Mouse (Mus musculus) splenic B cell, adult 2 months (primary cell): ENCODE results near the gene Map4k5.

Source experiments
- DNase-seq: peaks from one replicate; pipeline ENCODE4 v3.0.0-alpha.2; 2011; ENCODE audit warnings: low read depth, low spot score
- H3K27me3 ChIP-seq: 2 replicates; pipeline ENCODE4 v1.6.1; 2012; ENCODE audit warnings: mild to moderate bottlenecking, low read length, moderate library complexity, mixed read lengths; ENCODE audit not compliant: control insufficient read depth, poor library complexity, insufficient read depth, severe bottlenecking
- H3K36me3 ChIP-seq: 2 replicates; pipeline ENCODE4 v1.6.1; 2012; ENCODE audit warnings: mild to moderate bottlenecking, low read length, moderate library complexity, mixed read lengths; ENCODE audit not compliant: control insufficient read depth, poor library complexity, insufficient read depth, severe bottlenecking

Map4k5 gene

DNA sequence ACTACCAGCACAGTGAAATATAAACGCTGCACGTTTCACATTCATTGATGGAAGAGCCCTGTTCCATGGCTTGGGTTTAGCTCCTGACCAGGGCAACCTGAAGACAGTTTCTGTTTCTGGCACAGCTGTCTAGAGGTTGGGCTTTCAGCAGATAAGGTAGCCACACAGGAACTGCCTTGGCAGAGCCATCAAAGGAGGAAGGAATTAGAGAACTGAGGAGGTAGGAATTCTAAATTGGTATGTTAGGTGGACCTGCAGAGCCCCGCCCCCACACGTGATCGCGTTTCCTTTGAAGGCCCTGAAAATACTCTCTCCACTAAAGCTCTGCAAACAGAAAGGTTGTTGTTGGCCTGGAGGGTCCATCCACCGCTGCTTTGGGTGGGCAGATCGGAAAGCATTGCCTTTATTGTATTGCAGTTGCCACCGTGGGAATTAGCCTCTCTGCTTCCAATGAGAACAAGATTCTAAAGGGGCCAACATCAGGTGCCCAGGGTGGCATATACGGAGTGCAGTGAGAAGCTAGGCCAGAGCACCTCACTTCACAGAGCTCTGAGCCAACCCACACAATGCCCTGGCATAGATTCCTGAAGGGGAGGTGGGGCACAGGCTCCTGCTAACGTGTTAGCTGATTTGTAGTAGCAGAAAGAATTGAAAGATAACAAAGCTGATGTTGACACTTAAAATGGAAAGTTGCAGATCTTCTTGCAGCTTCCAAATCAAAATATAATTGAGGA, 116.2 kb downstream of the Map4k5 start:
- no peaks in the 10 kb centered on the region for H3K36me3 ChIP-seq
- DNase-seq = no peak
- no peaks in the 10 kb centered on the region for H3K27me3 ChIP-seq

DNA sequence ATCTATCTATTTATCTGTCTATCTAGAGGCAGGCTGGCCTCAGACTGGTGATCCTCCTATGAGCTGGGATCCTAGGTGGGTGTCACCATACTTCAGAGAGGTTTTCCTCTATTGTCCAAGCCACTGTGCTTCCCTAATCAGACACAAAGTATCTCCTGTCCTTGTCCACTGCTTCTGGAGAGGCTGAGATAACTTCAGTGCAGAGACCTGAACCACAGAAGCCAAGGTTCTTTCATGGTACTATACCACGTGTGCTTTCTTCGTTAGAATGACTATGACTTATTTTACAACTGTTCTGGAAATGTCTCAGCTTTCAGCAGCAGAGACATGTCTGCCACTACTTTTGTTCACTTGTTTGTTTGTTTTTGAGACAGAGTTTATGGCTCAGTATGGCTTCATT, 124.2 kb downstream of the Map4k5 start:
- no peak for DNase-seq
- H3K36me3 ChIP-seq = no peaks in the 10 kb centered on the region; the same call in 1 of the 2 replicates
- H3K27me3 ChIP-seq = no peaks in the 10 kb centered on the region

GRCm38 (mm10) chr12:69767476-69768258, 125.3 kb downstream of the Map4k5 start:
- Histone ChIP-seq H3K27me3 (no peaks in the 10 kb centered on the region), H3K36me3 (no peaks in the 10 kb centered on the region; the same call in 1 of the 2 replicates)
- DNase-seq = no peak

- DNase-seq = peak; percentile 67
- no peaks in the 10 kb centered on the region for H3K27me3 ChIP-seq
- no peaks in the 10 kb centered on the region; the same call in 1 of the 2 replicates for H3K36me3 ChIP-seq
These were observed 126.7 kb downstream of the Map4k5 start for GRCm38 (mm10) chr12:69766185-69766904.

- no peaks in the 10 kb centered on the region; the same call in 1 of the 2 replicates for H3K36me3 ChIP-seq
- DNase-seq = no peak
These were observed 127.5 kb downstream of the Map4k5 start for GRCm38 (mm10) chr12:69765543-69765942.

DNA sequence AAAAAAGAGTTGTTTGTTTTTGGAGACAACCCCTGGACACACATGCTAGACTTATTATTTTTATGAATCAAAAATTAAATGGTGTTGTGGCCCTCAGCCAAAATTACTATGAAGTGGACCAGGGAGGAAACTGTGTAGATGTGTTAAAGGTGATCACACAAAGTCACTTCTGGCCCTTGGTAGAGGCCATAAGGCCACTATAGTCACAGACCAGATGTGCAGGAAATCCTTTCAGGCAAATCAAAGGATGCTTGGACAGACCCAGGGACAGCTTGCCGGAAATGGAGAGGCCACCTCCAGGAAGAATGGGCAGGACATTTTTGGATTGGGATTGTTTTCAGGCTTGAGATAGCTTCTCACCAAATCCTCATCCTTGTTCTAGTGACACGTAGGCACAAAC, 131.4 kb downstream of the Map4k5 start:
- no peaks in the 10 kb centered on the region; the same call in 1 of the 2 replicates for H3K36me3 ChIP-seq
- no peak for DNase-seq
- H3K27me3 ChIP-seq = no peaks in the 10 kb centered on the region

More at GRCm38 (mm10) chr12:69765543-69765942, 127.5 kb downstream of the Map4k5 start:
- no peaks in the 10 kb centered on the region for H3K27me3 ChIP-seq

DNA sequence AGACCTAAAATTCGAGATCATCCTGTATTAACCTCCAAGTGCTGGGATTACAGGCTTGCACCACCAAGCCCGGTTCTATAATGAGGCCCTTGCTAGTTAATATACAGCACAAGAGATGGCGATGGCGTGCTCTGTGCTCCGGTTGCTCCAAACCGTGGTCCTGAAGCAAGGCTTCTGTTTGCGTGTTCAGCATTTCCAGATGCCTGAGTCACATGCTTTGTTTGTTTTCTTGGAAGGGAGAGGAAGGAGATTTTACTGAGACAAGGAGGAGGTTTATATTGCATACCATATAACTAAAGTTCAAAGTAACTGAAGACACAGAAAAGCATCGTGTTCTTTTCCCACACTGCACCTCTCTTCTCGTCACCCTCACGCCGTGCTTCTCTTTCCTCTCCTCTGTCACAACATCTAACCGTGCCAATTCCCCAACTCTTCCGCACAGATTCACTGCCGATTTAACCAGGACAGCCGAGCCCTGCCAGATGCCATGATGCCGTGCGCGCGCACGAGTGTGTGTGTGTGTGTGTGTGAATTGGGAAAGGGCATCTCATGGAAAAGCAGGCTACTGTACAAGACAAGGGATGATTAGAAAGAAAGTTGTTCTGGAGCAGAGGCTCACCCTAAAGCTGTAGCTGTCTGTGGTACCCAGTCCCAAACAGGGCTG, 132.1 kb downstream of the Map4k5 start:
- Histone ChIP-seq H3K27me3 (no peaks in the 10 kb centered on the region), H3K36me3 (no peaks in the 10 kb centered on the region; the same call in 1 of the 2 replicates)
- DNase-seq = no peak

GRCm38 (mm10) chr12:69760014-69760413, 133.0 kb downstream of the Map4k5 start:
- Histone ChIP-seq H3K36me3 (no peaks in the 10 kb centered on the region; the same call in 1 of the 2 replicates), H3K27me3 (no peaks in the 10 kb centered on the region)
- DNase-seq = no peak

GRCm38 (mm10) chr12:69759267-69759885, 133.6 kb downstream of the Map4k5 start:
- H3K27me3 ChIP-seq = no peaks in the 10 kb centered on the region
- H3K36me3 ChIP-seq = no peaks in the 10 kb centered on the region; the same call in 1 of the 2 replicates
- no peak for DNase-seq

GRCm38 (mm10) chr12:69758221-69759185, 134.5 kb downstream of the Map4k5 start:
- Histone ChIP-seq H3K27me3 (no peaks in the 10 kb centered on the region), H3K36me3 (0 out of 2 replicates have a peak, but pooled peaks cover 1% of the 10 kb centered on the region)
- DNase-seq = no peak

GRCm38 (mm10) chr12:69757418-69758141, 135.4 kb downstream of the Map4k5 start:
- Histone ChIP-seq H3K36me3 (0 out of 2 replicates have a peak, but pooled peaks cover 2% of the 10 kb centered on the region), H3K27me3 (no peaks in the 10 kb centered on the region)
- DNase-seq = peak; percentile 86

GRCm38 (mm10) chr12:69756015-69756414, 137.0 kb downstream of the Map4k5 start:
- H3K27me3 ChIP-seq = no peaks in the 10 kb centered on the region
- no peak for DNase-seq
- 0 out of 2 replicates have a peak, but pooled peaks cover 2% of the 10 kb centered on the region for H3K36me3 ChIP-seq
